Comparison of ENCODE assay signal across 19 mouse cellular contexts in genomic region chr5:146908629-146909028, GRCm38 (mm10). TPM values are rescaled to one million over a fixed set of nuclear protein-coding genes. Genes with fewer than 3 reads are reported as not detected.
DNase-seq lines count a peak whose midpoint lies in the region; ATAC-seq and TF ChIP-seq lines count a peak whose summit lies in the region.
"Had no signal": no experiment of that assay in that cellular context is flagged by ENCODE, and none has a peak within 500 bp of the region (broad histone marks: within the 10 kb centered on the region; RNA-seq: fewer than 3 reads in every experiment).

No protein-coding gene starts in this region.

- peak; percentile 54 for TF ChIP-seq CTCF in liver, adult 2 months (IDR thresholded peaks at IDR 0.05; ENCODE audit: low read depth, low read length)
- peak; percentile 81 for TF ChIP-seq CTCF in E14TG2a.4 (conservative IDR thresholded peaks at IDR 0.05; ENCODE audit: low read length)
- peak; percentile 45; the same call in 1 of the 2 replicates for TF ChIP-seq CTCF in brain, embryonic 14.5 days (IDR thresholded peaks at IDR 0.05; ENCODE audit: borderline replicate concordance, extremely low read depth, insufficient read depth, insufficient read length)
- TF ChIP-seq CTCF in thymus, adult 2 months (IDR thresholded peaks at IDR 0.05; ENCODE audit: borderline replicate concordance, control insufficient read depth, extremely low read depth, insufficient read depth, low read length, poor library complexity) = no peak

- WGBS in hindbrain, embryonic 10.5 days = 55% methylated on average over 11 of the region's 11 CpGs
- 52% methylated on average over 11 of the region's 11 CpGs for WGBS in hindbrain, embryonic 12.5 days
- 21% methylated on average over 11 of the region's 11 CpGs for WGBS in liver, adult 2 months
- WGBS in liver, embryonic 11.5 days = 32% methylated on average over 11 of the region's 11 CpGs
- 64% methylated on average over 11 of the region's 11 CpGs for whole genome bisulfite sequencing in thymus, adult 2 months

- no peak for TF ChIP-seq POLR2A in liver, adult 2 months (IDR thresholded peaks at IDR 0.05; ENCODE audit: extremely low read depth, insufficient read depth, low read length)
- TF ChIP-seq POLR2A in brain, embryonic 14.5 days (IDR thresholded peaks at IDR 0.05; ENCODE audit: borderline replicate concordance, extremely low read depth, insufficient read depth, insufficient read length, poor library complexity, severe bottlenecking) = no peak
- TF ChIP-seq POLR2A in thymus, adult 2 months (IDR thresholded peaks at IDR 0.05; ENCODE audit: control insufficient read depth, extremely low read depth, insufficient read depth, low read length, poor library complexity) = no peak

- no peaks in the 10 kb centered on the region for H3K36me3 ChIP-seq in hindbrain, embryonic 10.5 days
- H3K36me3 ChIP-seq in hindbrain, embryonic 12.5 days = no peaks in the 10 kb centered on the region
- H3K36me3 ChIP-seq in liver, adult 2 months (ENCODE audit: control insufficient read depth, insufficient read depth, low read length) = no peaks in the 10 kb centered on the region
- H3K36me3 ChIP-seq in liver, embryonic 11.5 days (ENCODE audit: control insufficient read depth, insufficient read depth, low read length) = no peaks in the 10 kb centered on the region
- no peaks in the 10 kb centered on the region for H3K36me3 ChIP-seq in E14TG2a.4 (ENCODE audit: insufficient read depth, low read length)
- no peaks in the 10 kb centered on the region for H3K36me3 ChIP-seq in thymus, adult 2 months (ENCODE audit: control insufficient read depth, insufficient read depth, low read length)
- H3K36me3 ChIP-seq: embryonic facial prominence, embryonic 13.5 days; heart, embryonic 10.5 days; kidney, embryonic 15.5 days; limb, embryonic 12.5 days had no signal

- H3K4me1 ChIP-seq in hindbrain, embryonic 10.5 days (replicated peaks) = peaks cover 15% of the 10 kb centered on the region
- H3K4me1 ChIP-seq in hindbrain, embryonic 12.5 days = peaks cover 3% of the 10 kb centered on the region; the same call in 1 of the 2 replicates
- peaks cover 5% of the 10 kb centered on the region; the same call in 1 of the 2 replicates for H3K4me1 ChIP-seq in liver, adult 2 months (ENCODE audit: control insufficient read depth, insufficient read depth, low read length)
- peaks cover 2% of the 10 kb centered on the region; the same call in 1 of the 2 replicates for H3K4me1 ChIP-seq in liver, embryonic 11.5 days (replicated peaks; ENCODE audit: control insufficient read depth, insufficient read depth, low read length)
- peaks cover 94% of the 10 kb centered on the region for H3K4me1 ChIP-seq in E14TG2a.4 (replicated peaks; ENCODE audit: low read depth, low read length)
- H3K4me1 ChIP-seq in thymus, adult 2 months (replicated peaks; ENCODE audit: control insufficient read depth, insufficient read depth, low read length) = 0 out of 2 replicates have a peak, but pooled peaks cover 2% of the 10 kb centered on the region
- H3K4me1 ChIP-seq: embryonic facial prominence, embryonic 13.5 days had no signal

- H3K27me3 ChIP-seq in hindbrain, embryonic 10.5 days (ENCODE audit: insufficient read depth, poor library complexity, severe bottlenecking) = peaks cover 26% of the 10 kb centered on the region
- H3K27me3 ChIP-seq in hindbrain, embryonic 12.5 days = peaks cover 13% of the 10 kb centered on the region
- H3K27me3 ChIP-seq in liver, adult 2 months (ENCODE audit: control insufficient read depth, insufficient read depth, low read length) = no peaks in the 10 kb centered on the region
- H3K27me3 ChIP-seq in liver, embryonic 11.5 days (replicated peaks; ENCODE audit: control insufficient read depth, insufficient read depth, low read length) = no peaks in the 10 kb centered on the region
- peaks cover 3% of the 10 kb centered on the region; the same call in 1 of the 2 replicates for H3K27me3 ChIP-seq in E14TG2a.4 (ENCODE audit: insufficient read depth, low read length)
- H3K27me3 ChIP-seq in thymus, adult 2 months (ENCODE audit: control insufficient read depth, insufficient read depth, low read length) = no peaks in the 10 kb centered on the region

- peak; percentile 15 for DNase-seq in hindbrain, embryonic 10.5 days (ENCODE audit: low spot score)
- DNase-seq in liver, adult 2 months (ENCODE audit: extremely low read depth, low read depth, low spot score) = peak; percentile 74
- no peak for DNase-seq in liver, embryonic 11.5 days (ENCODE audit: low spot score)
- no peak for DNase-seq in brain, embryonic 14.5 days (ENCODE audit: low read depth)
- DNase-seq in thymus, adult 2 months = no peak
- DNase-seq: adrenal gland, adult 8-10 months; cerebellum, adult 18-20 months; gastrocnemius, postnatal 14 days; thymus, adult 18-20 months had no signal

- no peak for ATAC-seq in hindbrain, embryonic 12.5 days (ENCODE audit: low FRiP score)
- no peak for ATAC-seq in liver, embryonic 11.5 days (replicated peaks; ENCODE audit: low FRiP score)
- no peak for ATAC-seq in activated CD4-positive, CD25-positive, alpha-beta regulatory T cell, adult 4 months
- ATAC-seq: inflammation-experienced regulatory T-cells, adult 6 months; midbrain, embryonic 16.5 days had no signal

- no peak overlapping the region for H3K4me3 ChIP-seq in hindbrain, embryonic 10.5 days
- no peak overlapping the region for H3K4me3 ChIP-seq in hindbrain, embryonic 12.5 days
- H3K4me3 ChIP-seq in liver, adult 2 months (ENCODE audit: insufficient read depth, low read depth, low read length) = no peak overlapping the region
- no peak overlapping the region for H3K4me3 ChIP-seq in liver, embryonic 11.5 days (ENCODE audit: low read depth, low read length)
- no peak overlapping the region for H3K4me3 ChIP-seq in E14TG2a.4 (replicated peaks; ENCODE audit: low read length)
- H3K4me3 ChIP-seq in thymus, adult 2 months (ENCODE audit: control insufficient read depth, insufficient read depth, low read length) = no peak overlapping the region
- H3K4me3 ChIP-seq: embryonic facial prominence, embryonic 13.5 days; heart, embryonic 10.5 days; kidney, embryonic 15.5 days; limb, embryonic 12.5 days; megakaryocyte, embryonic 14.5 days had no signal

- H3K9ac ChIP-seq in hindbrain, embryonic 12.5 days = no peak overlapping the region
- no peak overlapping the region for H3K9ac ChIP-seq in liver, adult 2 months (ENCODE audit: low read depth, low read length)
- H3K9ac ChIP-seq in liver, embryonic 11.5 days (ENCODE audit: low read depth, low read length) = no peak overlapping the region
- H3K9ac ChIP-seq: embryonic facial prominence, embryonic 13.5 days; kidney, embryonic 15.5 days; limb, embryonic 12.5 days had no signal

- no peak overlapping the region for H3K27ac ChIP-seq in hindbrain, embryonic 10.5 days
- H3K27ac ChIP-seq in hindbrain, embryonic 12.5 days = no peak overlapping the region
- no peak overlapping the region for H3K27ac ChIP-seq in liver, adult 2 months (replicated peaks; ENCODE audit: insufficient read depth, low read depth, low read length)
- H3K27ac ChIP-seq in liver, embryonic 11.5 days (ENCODE audit: low read depth, low read length) = no peak overlapping the region
- H3K27ac ChIP-seq in thymus, adult 2 months (ENCODE audit: control insufficient read depth, insufficient read depth, low read length) = no peak overlapping the region
- H3K27ac ChIP-seq: embryonic facial prominence, embryonic 13.5 days; heart, embryonic 10.5 days; limb, embryonic 12.5 days had no signal

- no peak overlapping the region for H3K4me2 ChIP-seq in hindbrain, embryonic 12.5 days (replicated peaks)
- no peak overlapping the region for H3K4me2 ChIP-seq in liver, embryonic 11.5 days
- H3K4me2 ChIP-seq: embryonic facial prominence, embryonic 13.5 days; kidney, embryonic 15.5 days; limb, embryonic 12.5 days had no signal

- H3K9me3 ChIP-seq in hindbrain, embryonic 10.5 days = no peaks in the 10 kb centered on the region
- H3K9me3 ChIP-seq in hindbrain, embryonic 12.5 days (replicated peaks) = no peaks in the 10 kb centered on the region
- H3K9me3 ChIP-seq in liver, embryonic 11.5 days (ENCODE audit: control insufficient read depth, low read length) = no peaks in the 10 kb centered on the region
- no peaks in the 10 kb centered on the region for H3K9me3 ChIP-seq in E14TG2a.4 (ENCODE audit: low read length)
- H3K9me3 ChIP-seq: embryonic facial prominence, embryonic 13.5 days; heart, embryonic 10.5 days; kidney, embryonic 15.5 days; limb, embryonic 12.5 days; megakaryocyte, embryonic 14.5 days had no signal

- H3K79me2 ChIP-seq in liver, adult 2 months (ENCODE audit: control insufficient read depth, insufficient read depth, low read length) = no peaks in the 10 kb centered on the region

RNA-seq across cellular contexts. Expression of gene Gtf3a, which starts 39.8 kb away (rescaled TPM):
- polyA plus RNA-seq in hindbrain, embryonic 10.5 days (2016; fragmentation: Nextera tagmentation; extraction: Ambion mirVana) = 115 and 118 TPM in 2 replicates
- 89.1 and 97.1 TPM in 2 replicates for polyA plus RNA-seq in hindbrain, embryonic 12.5 days (2016; fragmentation: Nextera tagmentation; extraction: Ambion mirVana)
- 12.2 and 15.6 TPM in 2 replicates for total RNA-seq in liver, adult 2 months (2014; rRNA removed)
- 15.3 and 17.9 TPM in 2 replicates for polyA plus RNA-seq in liver, adult 2 months (2012; rRNA removed)
- polyA plus RNA-seq in liver, embryonic 11.5 days (2014; fragmentation: Nextera tagmentation; extraction: Ambion mirVana) = 152 and 158 TPM in 2 replicates
- polyA plus RNA-seq in brain, embryonic 14.5 days (2012; rRNA removed) = 79.6 and 88.5 TPM in 2 replicates
- polyA plus RNA-seq in activated CD4-positive, CD25-positive, alpha-beta regulatory T cell, adult 4 months (2017; shearing (Covaris generic)) = 10 to 100 TPM; 35.6 to 46.4 TPM
- polyA plus RNA-seq in thymus, adult 2 months (2012; rRNA removed) = 85.9 and 108 TPM in 2 replicates

RNA-seq across cellular contexts. Expression of gene Mtif3, which starts 55.0 kb away (rescaled TPM):
- polyA plus RNA-seq in hindbrain, embryonic 10.5 days (2016; fragmentation: Nextera tagmentation; extraction: Ambion mirVana) = 19.0 and 23.9 TPM in 2 replicates
- polyA plus RNA-seq in hindbrain, embryonic 12.5 days (2016; fragmentation: Nextera tagmentation; extraction: Ambion mirVana) = 23.5 and 24.6 TPM in 2 replicates
- 20.3 and 24.1 TPM in 2 replicates for total RNA-seq in liver, adult 2 months (2014; rRNA removed)
- 17.4 and 17.5 TPM in 2 replicates for polyA plus RNA-seq in liver, adult 2 months (2012; rRNA removed)
- 23.2 and 25.0 TPM in 2 replicates for polyA plus RNA-seq in liver, embryonic 11.5 days (2014; fragmentation: Nextera tagmentation; extraction: Ambion mirVana)
- polyA plus RNA-seq in brain, embryonic 14.5 days (2012; rRNA removed) = 15.5 and 16.6 TPM in 2 replicates
- 10 to 100 TPM; 44.0 to 45.0 TPM for polyA plus RNA-seq in activated CD4-positive, CD25-positive, alpha-beta regulatory T cell, adult 4 months (2017; shearing (Covaris generic))
- polyA plus RNA-seq in thymus, adult 2 months (2012; rRNA removed) = 10.7 and 13.0 TPM in 2 replicates

Comparison
In these comparisons a context has a peak if more than half of its experiments do, and no peak if none do; other contexts are left out.
1. DNase-seq: peak in hindbrain, embryonic 10.5 days (single experiment) and liver, adult 2 months (single experiment); none in liver, embryonic 11.5 days (single experiment), brain, embryonic 14.5 days (single experiment) and thymus, adult 2 months (single experiment).